Mouse (Mus musculus) liver, embryonic 12.5 days (tissue): ENCODE measurements at regions not wholly inside any gene's neighbourhood (a gene's known extent, or its start where the extent isn't known, plus 50 kb on each side); places are given as distances from the start of the nearest gene placed in this dataset.
A peak's percentile ranks its signal among the peaks of the same experiment; 100 is the strongest.

Source experiments
- ATAC-seq: fragments of 200-750 bp; cut with Nextera tagmentation; 2 replicates; pipeline ENCODE4 v1.8.0; 2017; ENCODE audit warnings: moderate number of reproducible peaks, mild to moderate bottlenecking, moderate library complexity
- H3K27ac ChIP-seq: fragments of 300-500 bp; sonication (generic); 2 replicates; pipeline ENCODE4 v1.5.1; 2016; ENCODE audit warnings: mild to moderate bottlenecking
- H3K27me3 ChIP-seq: fragments of 300-500 bp; sonication (generic); replicated peaks from 2 replicates; pipeline ENCODE4 v1.6.1; 2016; ENCODE audit warnings: mild to moderate bottlenecking, moderate library complexity
- H3K36me3 ChIP-seq: fragments of 300-500 bp; sonication (generic); 2 replicates; pipeline ENCODE4 v1.6.1; 2016; ENCODE audit warnings: mild to moderate bottlenecking, moderate library complexity
- H3K4me1 ChIP-seq: fragments of 300-500 bp; sonication (generic); 2 replicates; pipeline ENCODE4 v1.6.1; 2016
- H3K4me2 ChIP-seq: fragments of 300-500 bp; sonication (generic); 2 replicates; pipeline ENCODE4 v1.6.1; 2016; ENCODE audit warnings: mild to moderate bottlenecking, moderate library complexity
- H3K4me3 ChIP-seq: fragments of 300-500 bp; sonication (generic); 2 replicates; pipeline ENCODE4 v1.5.1; 2016; ENCODE audit warnings: mild to moderate bottlenecking, moderate library complexity
- H3K9ac ChIP-seq: fragments of 300-500 bp; sonication (generic); 2 replicates; pipeline ENCODE4 v1.6.1; 2016; ENCODE audit warnings: mild to moderate bottlenecking, moderate library complexity
- H3K9me3 ChIP-seq: fragments of 300-500 bp; sonication (generic); replicated peaks from 2 replicates; pipeline ENCODE4 v1.6.1; 2016; ENCODE audit warnings: mild to moderate bottlenecking, moderate library complexity
- WGBS: fragments of 180-500 bp; shearing (Covaris S2); methylation state at CpG from one replicate; pipeline ENCODE4 v1.1.7; 2016; ENCODE audit not compliant: insufficient replicate concordance; 5-methylcytosine and 5-hydroxymethylcytosine counted together

- H3K27ac ChIP-seq, result no peak overlapping the region
- WGBS, result 45% methylated on average over 3 of the region's 3 CpGs
- H3K4me1 ChIP-seq, result no peaks in the 10 kb centered on the region
- H3K9ac ChIP-seq, result no peak overlapping the region
- no peaks in the 10 kb centered on the region for H3K36me3 ChIP-seq
- ATAC-seq, result no peak
- H3K9me3 ChIP-seq, result no peaks in the 10 kb centered on the region
- 0 out of 2 replicates have a peak, but pooled peaks cover 8% of the 10 kb centered on the region for H3K27me3 ChIP-seq
- H3K4me2 ChIP-seq, result no peak overlapping the region
- no peak overlapping the region for H3K4me3 ChIP-seq
Observed at GRCm38 (mm10) chr2:167792330-167792729, 102.7 kb upstream of the Tmem189 start.

GRCm38 (mm10) chr2:167789471-167789923 lies 99.9 kb upstream of the Tmem189 start:
- ATAC-seq, result no peak; the same call in 1 of the 2 replicates
- 77% methylated on average over 11 of the region's 11 CpGs for WGBS

GRCm38 (mm10) chr2:167786951-167787350 lies 97.3 kb upstream of the Tmem189 start:
- no peak overlapping the region for H3K4me2 ChIP-seq
- ATAC-seq, result no peak
- peaks cover 18% of the 10 kb centered on the region for H3K4me1 ChIP-seq
- H3K9ac ChIP-seq, result no peak overlapping the region
- H3K27ac ChIP-seq, result no peak overlapping the region
- H3K9me3 ChIP-seq, result no peaks in the 10 kb centered on the region
- no peak overlapping the region for H3K4me3 ChIP-seq
- H3K27me3 ChIP-seq, result no peaks in the 10 kb centered on the region
- no peaks in the 10 kb centered on the region for H3K36me3 ChIP-seq
- WGBS, result 83% methylated on average over 3 of the region's 5 CpGs

More at GRCm38 (mm10) chr2:167789471-167789923, 99.9 kb upstream of the Tmem189 start:
- Histone ChIP-seq H3K36me3 (no peaks in the 10 kb centered on the region), H3K27me3 (0 out of 2 replicates have a peak, but pooled peaks cover 7% of the 10 kb centered on the region), H3K27ac (no peak overlapping the region), H3K9me3 (no peaks in the 10 kb centered on the region), H3K4me1 (no peaks in the 10 kb centered on the region), H3K4me3 (no peak overlapping the region), H3K9ac (no peak overlapping the region), H3K4me2 (no peak overlapping the region)

- Histone ChIP-seq H3K4me1 (peaks cover 33% of the 10 kb centered on the region), H3K27ac (no peak overlapping the region), H3K4me2 (no peak overlapping the region), H3K9me3 (no peaks in the 10 kb centered on the region), H3K36me3 (no peaks in the 10 kb centered on the region), H3K27me3 (no peaks in the 10 kb centered on the region), H3K4me3 (no peak overlapping the region), H3K9ac (no peak overlapping the region)
- 80% methylated on average over 13 of the region's 13 CpGs for WGBS
- ATAC-seq, result no peak
Observed at GRCm38 (mm10) chr2:167784353-167784752, 94.7 kb upstream of the Tmem189 start.

- H3K4me3 ChIP-seq, result no peak overlapping the region
- H3K27ac ChIP-seq, result no peak overlapping the region
- no peaks in the 10 kb centered on the region for H3K27me3 ChIP-seq
- no peak for ATAC-seq
- no peaks in the 10 kb centered on the region for H3K9me3 ChIP-seq
- no peak overlapping the region for H3K9ac ChIP-seq
- 44% methylated on average over 3 of the region's 3 CpGs for WGBS
- no peak overlapping the region for H3K4me2 ChIP-seq
- no peaks in the 10 kb centered on the region for H3K36me3 ChIP-seq
- peaks cover 43% of the 10 kb centered on the region for H3K4me1 ChIP-seq
Observed at GRCm38 (mm10) chr2:167783374-167783773, 93.8 kb upstream of the Tmem189 start.

GRCm38 (mm10) chr2:167782231-167782999 lies 92.8 kb upstream of the Tmem189 start:
- Histone ChIP-seq H3K27ac (no peak overlapping the region), H3K9me3 (no peaks in the 10 kb centered on the region), H3K4me2 (peak overlapping the region; percentile 38; the same call in 1 of the 2 replicates), H3K4me3 (no peak overlapping the region), H3K36me3 (no peaks in the 10 kb centered on the region), H3K4me1 (peaks cover 53% of the 10 kb centered on the region), H3K9ac (no peak overlapping the region), H3K27me3 (no peaks in the 10 kb centered on the region)
- WGBS, result 38% methylated on average over 27 of the region's 27 CpGs
- 0 out of 2 replicates have a peak, but pooled peaks have one; percentile 38 for ATAC-seq

GRCm38 (mm10) chr2:167781496-167781895 lies 91.9 kb upstream of the Tmem189 start:
- Histone ChIP-seq H3K9ac (no peak overlapping the region), H3K9me3 (no peaks in the 10 kb centered on the region), H3K4me1 (peaks cover 58% of the 10 kb centered on the region), H3K4me3 (no peak overlapping the region), H3K27me3 (no peaks in the 10 kb centered on the region), H3K27ac (no peak overlapping the region), H3K4me2 (no peak overlapping the region), H3K36me3 (no peaks in the 10 kb centered on the region)
- WGBS, result 72% methylated on average over 13 of the region's 13 CpGs
- no peak for ATAC-seq

- no peak overlapping the region for H3K4me3 ChIP-seq
- WGBS, result 67% methylated on average over 10 of the region's 10 CpGs
- no peak overlapping the region for H3K27ac ChIP-seq
- no peak overlapping the region for H3K9ac ChIP-seq
- H3K4me1 ChIP-seq, result peaks cover 76% of the 10 kb centered on the region
- H3K36me3 ChIP-seq, result no peaks in the 10 kb centered on the region
- ATAC-seq, result no peak
- peak overlapping the region; percentile 92 for H3K4me2 ChIP-seq
- H3K9me3 ChIP-seq, result no peaks in the 10 kb centered on the region
- H3K27me3 ChIP-seq, result peaks cover 8% of the 10 kb centered on the region; the same call in 1 of the 2 replicates
Observed at GRCm38 (mm10) chr2:167778691-167779090, 89.1 kb upstream of the Tmem189 start.

- H3K4me1 ChIP-seq, result peaks cover 73% of the 10 kb centered on the region
- H3K9ac ChIP-seq, result peak overlapping the region; percentile 78; the same call in 1 of the 2 replicates
- peak overlapping the region; percentile 92 for H3K4me2 ChIP-seq
- no peaks in the 10 kb centered on the region for H3K36me3 ChIP-seq
- no peak for ATAC-seq
- H3K27ac ChIP-seq, result 0 out of 2 replicates have a peak overlapping the region, but pooled peaks have one; percentile 0
- no peaks in the 10 kb centered on the region for H3K9me3 ChIP-seq
- H3K27me3 ChIP-seq, result peaks cover 8% of the 10 kb centered on the region; the same call in 1 of the 2 replicates
- H3K4me3 ChIP-seq, result peak overlapping the region; percentile 67
- 38% methylated on average over 4 of the region's 4 CpGs for WGBS
Observed at GRCm38 (mm10) chr2:167778271-167778670, 88.6 kb upstream of the Tmem189 start.

- peaks cover 8% of the 10 kb centered on the region; the same call in 1 of the 2 replicates for H3K27me3 ChIP-seq
- ATAC-seq, result peak; percentile 68
- H3K4me2 ChIP-seq, result peak overlapping the region; percentile 92
- H3K36me3 ChIP-seq, result no peaks in the 10 kb centered on the region
- H3K9ac ChIP-seq, result peak overlapping the region; percentile 78
- peaks cover 66% of the 10 kb centered on the region for H3K4me1 ChIP-seq
- under 1% methylated on average over 33 of the region's 33 CpGs for WGBS
- H3K4me3 ChIP-seq, result peak overlapping the region; percentile 67
- peak overlapping the region; percentile 83 for H3K27ac ChIP-seq
- H3K9me3 ChIP-seq, result no peaks in the 10 kb centered on the region
Observed at GRCm38 (mm10) chr2:167777331-167778085, 87.9 kb upstream of the Tmem189 start.

GRCm38 (mm10) chr2:167776251-167777168 lies 86.9 kb upstream of the Tmem189 start:
- ATAC-seq, result no peak
- no peak overlapping the region for H3K9ac ChIP-seq
- H3K27me3 ChIP-seq, result peaks cover 8% of the 10 kb centered on the region; the same call in 1 of the 2 replicates
- H3K9me3 ChIP-seq, result no peaks in the 10 kb centered on the region
- peaks cover 56% of the 10 kb centered on the region for H3K4me1 ChIP-seq
- H3K4me3 ChIP-seq, result no peak overlapping the region
- H3K27ac ChIP-seq, result peak overlapping the region; percentile 83
- H3K36me3 ChIP-seq, result no peaks in the 10 kb centered on the region
- 78% methylated on average over 24 of the region's 24 CpGs for WGBS
- peak overlapping the region; percentile 92 for H3K4me2 ChIP-seq
